9 mouse cellular contexts compared by ENCODE assay signal in the genomic region with DNA sequence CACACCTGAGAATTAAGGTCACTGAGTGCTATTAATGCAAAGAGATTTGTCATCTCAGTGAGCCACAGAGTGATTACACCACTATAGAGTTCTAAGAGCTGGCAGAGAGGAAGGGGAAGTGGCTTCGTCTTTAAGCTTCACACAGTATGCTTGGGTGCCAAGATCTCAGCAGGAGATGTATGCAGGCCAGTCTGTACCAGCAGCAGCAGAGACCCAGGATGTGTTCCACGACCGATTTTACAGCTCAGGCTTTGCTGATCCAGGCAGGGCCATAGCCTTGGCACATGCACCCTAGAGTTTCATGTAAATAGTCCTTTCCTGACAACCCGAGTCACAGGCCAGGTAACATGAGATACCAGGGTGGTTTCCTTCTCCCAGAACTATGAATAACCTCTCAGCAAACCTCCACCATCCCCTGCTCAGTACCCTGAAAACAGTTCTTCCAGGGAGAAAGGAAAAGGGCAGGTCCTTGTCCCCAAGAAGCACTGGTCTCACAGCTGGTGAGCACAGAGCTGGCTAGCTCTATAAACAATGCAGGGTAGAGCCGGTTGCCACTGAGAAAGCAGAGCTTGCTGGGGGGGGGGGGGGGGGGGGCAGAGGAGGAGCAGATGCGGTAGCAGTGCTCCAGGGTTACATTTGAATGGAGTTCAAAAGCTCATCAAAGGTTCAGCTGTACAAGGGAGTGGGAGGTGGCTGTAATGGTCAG.
DNase-seq lines count a peak whose midpoint lies in the region; ATAC-seq and TF ChIP-seq lines count a peak whose summit lies in the region.
"Had no signal": no experiment of that assay in that cellular context is flagged by ENCODE, and none has a peak within 500 bp of the region (broad histone marks: within the 10 kb centered on the region; RNA-seq: fewer than 3 reads in every experiment).

No protein-coding gene starts in this region.

- peak overlapping the region; percentile 89 for H3K27ac ChIP-seq in gastrocnemius, adult 2 months
- no peak overlapping the region for H3K27ac ChIP-seq in forebrain, embryonic 16.5 days (ENCODE audit: low read length)

- intact Hi-C loops in gastrocnemius, adult 2 months (cut with DNase I) = loop anchor here (10.0 kb wide), 1 partner anchor 160 kb away; the partner anchor contains the start of gene Trim24
- intact Hi-C loops in left cerebral cortex, postnatal 14 days (cut with DNase I) = no loop called here

- DNase-seq in gastrocnemius, adult 2 months = peak; percentile 74
- DNase-seq in gastrocnemius, postnatal 4 days (ENCODE audit: low spot score in 2 of 2) = no peak
- DNase-seq in CD8-positive naive resting alpha-beta T cell, adult 2 months (ENCODE audit: low read depth in 2 of 2, low spot score in 2 of 2) = peak; percentile 39 to 44
- peak; percentile 26 for DNase-seq in cerebellum, postnatal 36 days
- no peak for DNase-seq in left cerebral cortex, postnatal 14 days (ENCODE audit: low spot score in 2 of 2)
- no peak for DNase-seq in adrenal gland, adult 2 months

- peak overlapping the region; percentile 64 for H3K4me3 ChIP-seq in gastrocnemius, adult 2 months
- H3K4me3 ChIP-seq in megakaryocyte, embryonic 14.5 days (replicated peaks) = peak overlapping the region; percentile 60
- H3K4me3 ChIP-seq in forebrain, embryonic 16.5 days (replicated peaks; ENCODE audit: low read length) = no peak overlapping the region

- no peaks in the 10 kb centered on the region for H3K27me3 ChIP-seq in megakaryocyte, embryonic 14.5 days (replicated peaks)
- H3K27me3 ChIP-seq in forebrain, embryonic 16.5 days (replicated peaks; ENCODE audit: control insufficient read depth, insufficient read depth, low read length) = no peaks in the 10 kb centered on the region

- WGBS in forebrain, embryonic 16.5 days = 19% methylated on average over 6 of the region's 6 CpGs

- H3K9ac ChIP-seq in forebrain, embryonic 16.5 days (replicated peaks; ENCODE audit: low read depth, low read length) = no peak overlapping the region

- ATAC-seq in forebrain, embryonic 16.5 days = no peak

- H3K4me2 ChIP-seq in forebrain, embryonic 16.5 days (ENCODE audit: low read length) = no peak overlapping the region

- H3K36me3 ChIP-seq in megakaryocyte, embryonic 14.5 days (replicated peaks; ENCODE audit: low read length) = no peaks in the 10 kb centered on the region
- H3K36me3 ChIP-seq in forebrain, embryonic 16.5 days (ENCODE audit: control insufficient read depth, insufficient read depth) = no peaks in the 10 kb centered on the region
- H3K36me3 ChIP-seq: G1E had no signal

- peaks cover 24% of the 10 kb centered on the region for H3K4me1 ChIP-seq in megakaryocyte, embryonic 14.5 days
- no peaks in the 10 kb centered on the region for H3K4me1 ChIP-seq in forebrain, embryonic 16.5 days (replicated peaks; ENCODE audit: control insufficient read depth, insufficient read depth, low read length)

- peaks cover 5% of the 10 kb centered on the region for H3K9me3 ChIP-seq in megakaryocyte, embryonic 14.5 days
- H3K9me3 ChIP-seq in forebrain, embryonic 16.5 days (ENCODE audit: control insufficient read depth, low read length) = no peaks in the 10 kb centered on the region
- H3K9me3 ChIP-seq: G1E had no signal

- no peak for TF ChIP-seq CTCF in gastrocnemius, adult 2 months (IDR thresholded peaks at IDR 0.05)

Comparison
In these comparisons a context has a peak if more than half of its experiments do, and no peak if none do; other contexts are left out.
1. DNase-seq: peak in gastrocnemius, adult 2 months (single experiment), CD8-positive naive resting alpha-beta T cell, adult 2 months (2 of 2) and cerebellum, postnatal 36 days (2 of 2); none in gastrocnemius, postnatal 4 days (0 of 2), left cerebral cortex, postnatal 14 days (0 of 2) and adrenal gland, adult 2 months (single experiment).